Mouse (Mus musculus): ENCODE data around the gene Fbxo5.

Fbxo5 gene

GRCm38 (mm10) chr10:5805243-5805730, at the start of gene Fbxo5:
Gene Fbxo5, minus strand, starts transcription at chr10:5805600.
- DNase-seq, result peak; percentile 98

GRCm38 (mm10) chr10:5853290-5853868, 48.0 kb upstream of the Fbxo5 start:
- DNase-seq, result no peak

- no peak for DNase-seq
Measured at GRCm38 (mm10) chr10:5846939-5847338, 41.5 kb upstream of the Fbxo5 start.

GRCm38 (mm10) chr10:5841369-5841768, 36.0 kb upstream of the Fbxo5 start:
- peak; percentile 74 for DNase-seq

- no peak for DNase-seq
Measured at GRCm38 (mm10) chr10:5826336-5827025, 21.1 kb upstream of the Fbxo5 start.

- peak; percentile 59 for DNase-seq
Measured at GRCm38 (mm10) chr10:5824779-5825178, 19.4 kb upstream of the Fbxo5 start.

GRCm38 (mm10) chr10:5823740-5824491, 18.5 kb upstream of the Fbxo5 start, which contains the start of gene Mtrf1l:
Gene Mtrf1l, minus strand, starts transcription at chr10:5823910.
- peak; percentile 98 for DNase-seq

GRCm38 (mm10) chr10:5823291-5823739, 17.9 kb upstream of the Fbxo5 start:
- DNase-seq, result no peak

- no peak for DNase-seq
Measured at GRCm38 (mm10) chr10:5818772-5819171, 13.4 kb upstream of the Fbxo5 start.

- no peak for DNase-seq
Measured at GRCm38 (mm10) chr10:5815968-5816367, 10.6 kb upstream of the Fbxo5 start.

GRCm38 (mm10) chr10:5813724-5814123, 8.3 kb upstream of the Fbxo5 start:
- no peak for DNase-seq

GRCm38 (mm10) chr10:5807683-5808082, 2.3 kb upstream of the Fbxo5 start:
- no peak for DNase-seq

- no peak for DNase-seq
Measured at GRCm38 (mm10) chr10:5806996-5807395, 1.6 kb upstream of the Fbxo5 start.

GRCm38 (mm10) chr10:5806416-5806815, 1.0 kb upstream of the Fbxo5 start:
- DNase-seq, result peak; percentile 25

- peak; percentile 98 for DNase-seq
Measured at GRCm38 (mm10) chr10:5805731-5806307, 419 bp upstream of the Fbxo5 start.

GRCm38 (mm10) chr10:5804691-5805156, 676 bp downstream of the Fbxo5 start:
- peak; percentile 55 for DNase-seq

- no peak for DNase-seq
Measured at GRCm38 (mm10) chr10:5803739-5804138, 1.7 kb downstream of the Fbxo5 start.

- no peak for DNase-seq
Measured at GRCm38 (mm10) chr10:5802866-5803265, 2.5 kb downstream of the Fbxo5 start.

GRCm38 (mm10) chr10:5800490-5800889, 4.9 kb downstream of the Fbxo5 start:
- DNase-seq, result no peak

- DNase-seq, result no peak
Measured at GRCm38 (mm10) chr10:5798069-5798468, 7.3 kb downstream of the Fbxo5 start.

GRCm38 (mm10) chr10:5790657-5791056, 14.7 kb downstream of the Fbxo5 start:
- DNase-seq, result peak; percentile 41

- peak; percentile 26 for DNase-seq
Measured at GRCm38 (mm10) chr10:5786923-5787322, 18.5 kb downstream of the Fbxo5 start.
